Mouse (Mus musculus) ES-Bruce4 (cell line): ENCODE data around the gene Pcyt1b. TPM values are rescaled to one million over a fixed set of nuclear protein-coding genes. Genes with fewer than 3 reads are reported as not detected.

Experiments
- H3K27ac ChIP-seq: 2 replicates; pipeline ENCODE4 v1.5.1; 2012; ENCODE audit warnings: low read length, inconsistent platforms; ENCODE audit not compliant: insufficient read depth
- H3K27me3 ChIP-seq: 2 replicates; pipeline ENCODE4 v1.6.1; 2012; ENCODE audit warnings: mild to moderate bottlenecking, low read length, inconsistent platforms; ENCODE audit not compliant: control insufficient read depth, poor library complexity, insufficient read depth, severe bottlenecking
- H3K36me3 ChIP-seq: 2 replicates; pipeline ENCODE4 v1.6.1; 2012; ENCODE audit warnings: inconsistent platforms, mild to moderate bottlenecking, low read length, moderate library complexity; ENCODE audit not compliant: control insufficient read depth, poor library complexity, insufficient read depth, severe bottlenecking
- H3K4me1 ChIP-seq: one replicate; pipeline ENCODE4 v1.8.1; 2011; ENCODE audit warnings: low read length; ENCODE audit not compliant: control insufficient read depth, insufficient read depth
- H3K4me3 ChIP-seq: 2 replicates; pipeline ENCODE4 v1.5.1; 2011; ENCODE audit warnings: low read depth, mild to moderate bottlenecking, low read length
- H3K9ac ChIP-seq: 2 replicates; pipeline ENCODE4 v1.6.1; 2012; ENCODE audit warnings: low read depth, mild to moderate bottlenecking, inconsistent platforms; ENCODE audit not compliant: poor library complexity, severe bottlenecking
- H3K9me3 ChIP-seq: replicated peaks from 2 replicates; pipeline ENCODE4 v1.6.1; 2012; ENCODE audit warnings: mild to moderate bottlenecking, low read length, inconsistent platforms; ENCODE audit not compliant: control insufficient read depth, poor library complexity, insufficient read depth, severe bottlenecking
- CTCF ChIP-seq: IDR thresholded peaks from one replicate; pipeline ENCODE4 v1.8.1; 2011; ENCODE audit warnings: low read depth, low read length
- EP300 ChIP-seq: IDR thresholded peaks from 2 replicates; pipeline ENCODE4 v1.6.1; 2011; ENCODE audit warnings: low read depth, low read length; ENCODE audit not compliant: insufficient read depth
- POLR2A ChIP-seq: IDR thresholded peaks from one replicate; pipeline ENCODE4 v1.8.1; 2011; ENCODE audit warnings: low read length; ENCODE audit not compliant: insufficient read depth
- polyA plus RNA-seq: library from polyadenylated mRNA; stranded (reverse); fragments of >200 nt; gene quantifications from 2 replicates; pipeline ENCODE4 v1.2.4, GENCODE M21; 2011; ENCODE audit warnings: low read depth; ENCODE audit not compliant: missing spikeins, insufficient read depth, insufficient read length

Gene Pcyt1b
- polyA plus RNA-seq, 1 experiment = 11.6 TPM

DNA sequence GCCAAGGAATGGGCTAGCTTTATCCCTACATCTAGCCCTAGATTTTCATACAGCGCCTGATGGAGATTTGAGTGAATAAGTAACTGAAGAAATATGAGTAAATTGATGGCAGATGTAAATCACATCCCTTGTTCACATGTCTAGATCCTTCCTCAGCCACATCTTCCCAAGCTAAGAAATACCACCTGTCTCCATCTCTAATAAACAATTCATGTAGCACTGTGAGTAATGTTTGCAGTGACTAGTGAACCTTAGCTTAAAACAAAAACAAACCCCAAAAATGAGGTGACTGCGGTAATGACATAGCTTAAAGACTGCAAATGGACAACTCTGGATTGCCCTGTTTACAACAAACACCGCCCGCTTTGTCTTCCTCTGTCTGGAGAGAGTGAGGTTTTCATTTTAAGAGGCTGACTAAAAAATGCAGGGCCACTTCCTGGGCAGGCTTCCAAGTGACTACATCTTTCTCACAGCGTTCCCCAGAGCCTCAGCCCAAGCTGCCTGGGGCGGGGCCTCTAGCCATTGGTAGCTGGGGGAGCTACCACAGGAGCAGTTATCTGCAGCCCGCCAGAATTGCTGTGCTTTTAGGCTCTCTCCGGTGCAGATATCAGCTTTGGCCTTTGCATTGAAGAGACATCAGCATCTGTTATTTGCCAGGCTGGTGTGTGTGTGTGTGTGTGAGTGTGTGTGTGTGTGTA is 46.0 kb downstream of the Pcyt1b start:
- Histone ChIP-seq H3K36me3 (no peaks in the 10 kb centered on the region), H3K27ac (no peak overlapping the region)
- no peak for TF ChIP-seq EP300
- no peak for TF ChIP-seq CTCF
- TF ChIP-seq POLR2A = no peak

DNA sequence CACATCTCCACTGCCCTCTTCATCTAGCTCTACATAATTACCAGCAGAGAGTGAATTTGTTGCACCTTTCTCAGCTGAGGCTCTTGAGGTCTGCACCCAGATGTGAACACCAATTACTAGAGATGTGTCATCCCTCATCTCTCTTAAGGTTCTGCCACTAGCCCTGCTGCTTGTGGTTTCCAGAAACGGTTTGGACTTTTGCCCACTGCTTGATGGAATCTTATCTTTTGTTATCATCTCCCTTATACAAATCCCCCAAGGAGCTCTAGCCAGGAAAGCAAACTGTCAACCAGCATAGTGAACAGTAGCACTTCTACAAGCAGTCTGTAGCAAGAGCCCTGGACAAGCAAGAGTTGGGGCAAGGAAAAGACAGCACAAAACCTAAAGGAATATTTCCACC is 57.9 kb downstream of the Pcyt1b start:
- H3K4me3 ChIP-seq = no peak overlapping the region
- H3K4me1 ChIP-seq = no peaks in the 10 kb centered on the region
- no peaks in the 10 kb centered on the region for H3K36me3 ChIP-seq
- TF ChIP-seq POLR2A = no peak
- TF ChIP-seq EP300 = no peak
- TF ChIP-seq CTCF = no peak
- no peak overlapping the region for H3K9ac ChIP-seq
- no peak overlapping the region for H3K27ac ChIP-seq
- H3K27me3 ChIP-seq = no peaks in the 10 kb centered on the region
- no peaks in the 10 kb centered on the region for H3K9me3 ChIP-seq

More for the DNA sequence above, 46.0 kb downstream of the Pcyt1b start:
- Histone ChIP-seq H3K4me1 (no peaks in the 10 kb centered on the region), H3K27me3 (no peaks in the 10 kb centered on the region), H3K9me3 (no peaks in the 10 kb centered on the region), H3K9ac (no peak overlapping the region), H3K4me3 (no peak overlapping the region)

GRCm38 (mm10) chrX:93729529-93729928 is 74.9 kb downstream of the Pcyt1b start:
- TF ChIP-seq POLR2A = no peak
- no peak for TF ChIP-seq EP300
- no peak for TF ChIP-seq CTCF
- Histone ChIP-seq H3K27ac (no peak overlapping the region), H3K36me3 (no peaks in the 10 kb centered on the region), H3K4me3 (no peak overlapping the region), H3K27me3 (no peaks in the 10 kb centered on the region), H3K4me1 (no peaks in the 10 kb centered on the region), H3K9me3 (no peaks in the 10 kb centered on the region), H3K9ac (no peak overlapping the region)

- no peak for TF ChIP-seq POLR2A
- no peak for TF ChIP-seq EP300
- TF ChIP-seq CTCF = no peak
- H3K27ac ChIP-seq = no peak overlapping the region
- H3K4me3 ChIP-seq = no peak overlapping the region
- no peaks in the 10 kb centered on the region for H3K27me3 ChIP-seq
- H3K36me3 ChIP-seq = no peaks in the 10 kb centered on the region
- no peaks in the 10 kb centered on the region for H3K9me3 ChIP-seq
- H3K9ac ChIP-seq = no peak overlapping the region
- no peaks in the 10 kb centered on the region for H3K4me1 ChIP-seq
These were observed 76.2 kb downstream of the Pcyt1b start for GRCm38 (mm10) chrX:93730854-93731253.

- Histone ChIP-seq H3K27ac (no peak overlapping the region), H3K36me3 (no peaks in the 10 kb centered on the region), H3K4me3 (no peak overlapping the region), H3K4me1 (no peaks in the 10 kb centered on the region), H3K9me3 (no peaks in the 10 kb centered on the region), H3K27me3 (no peaks in the 10 kb centered on the region), H3K9ac (no peak overlapping the region)
- TF ChIP-seq CTCF = no peak
- no peak for TF ChIP-seq POLR2A
- TF ChIP-seq EP300 = no peak
These were observed 77.7 kb downstream of the Pcyt1b start for GRCm38 (mm10) chrX:93732407-93732806.

GRCm38 (mm10) chrX:93732975-93733748 is 78.5 kb downstream of the Pcyt1b start:
- Histone ChIP-seq H3K36me3 (no peaks in the 10 kb centered on the region), H3K27me3 (no peaks in the 10 kb centered on the region), H3K9ac (no peak overlapping the region), H3K9me3 (no peaks in the 10 kb centered on the region), H3K27ac (no peak overlapping the region), H3K4me1 (no peaks in the 10 kb centered on the region), H3K4me3 (no peak overlapping the region)
- TF ChIP-seq CTCF (no peak), POLR2A (no peak), EP300 (no peak)
